Mouse (Mus musculus): ENCODE results near the gene Prkcg. TPM values are rescaled to one million over a fixed set of nuclear protein-coding genes. Genes with fewer than 3 reads are reported as not detected.

Prkcg gene
- total RNA-seq, 2 experiments from 2014 or later, result 0.36 to 1.1 TPM

DNA sequence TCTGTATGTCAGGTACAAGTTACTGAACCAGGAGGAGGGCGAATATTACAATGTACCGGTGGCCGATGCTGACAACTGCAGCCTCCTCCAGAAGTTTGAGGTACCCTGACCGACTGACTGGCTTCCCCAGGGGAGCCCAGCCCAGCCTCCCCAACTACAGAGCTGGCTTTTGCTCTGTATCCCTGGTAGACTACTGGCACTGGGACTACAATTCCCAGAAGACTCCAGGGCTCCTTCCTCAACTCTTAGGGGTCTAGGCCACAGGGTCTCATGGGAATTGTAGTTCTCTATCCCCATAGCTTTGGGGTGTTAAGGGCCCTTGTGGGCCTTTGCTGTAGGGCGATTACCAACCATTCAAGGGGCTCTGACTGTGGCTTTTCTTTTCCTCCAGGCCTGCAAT, 25.1 kb downstream of the Prkcg start:
- DNase-seq (ENCODE audit: low spot score in 2 of 2), result no peak

DNA sequence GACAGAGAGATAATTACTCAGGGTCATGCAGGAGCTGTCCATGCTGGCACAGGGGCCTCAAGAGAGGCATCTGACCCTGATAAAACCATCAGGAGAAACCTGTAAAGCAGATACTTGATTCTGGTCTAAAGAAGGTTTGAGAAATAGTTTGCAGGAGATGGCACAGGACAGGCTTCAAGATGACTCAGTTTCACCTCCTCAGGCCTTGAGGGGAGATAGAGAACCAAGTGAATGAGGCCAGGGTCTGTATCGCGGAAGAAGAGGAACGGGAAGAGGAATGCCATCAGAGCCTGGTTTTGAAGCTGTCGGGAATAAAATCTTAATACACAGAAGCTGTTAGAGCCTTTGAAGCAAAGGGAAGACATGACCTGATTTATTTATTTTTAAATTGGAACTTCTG, 28.7 kb downstream of the Prkcg start:
- no peak for DNase-seq (ENCODE audit: low spot score in 2 of 2)

DNA sequence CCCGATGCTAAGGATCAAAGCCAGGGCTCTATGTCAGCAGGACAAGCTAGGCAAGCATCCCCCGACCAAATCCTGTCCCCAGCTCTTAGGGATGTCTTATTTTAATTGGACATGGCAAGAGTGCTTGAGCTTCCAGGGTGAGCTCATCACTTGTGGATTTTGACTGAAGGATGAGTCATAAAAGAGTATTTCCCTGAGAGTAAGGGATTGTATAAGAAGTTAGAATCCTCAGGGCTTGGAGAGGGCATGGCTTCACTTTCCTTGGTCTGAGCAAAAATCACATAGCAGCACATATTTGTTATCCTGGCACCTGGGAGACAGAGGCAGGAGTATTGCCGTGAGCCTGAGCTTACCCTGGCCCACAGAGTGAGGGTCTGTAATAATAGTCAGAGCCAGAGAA, 31.9 kb downstream of the Prkcg start:
- no peak for DNase-seq (ENCODE audit: low spot score in 2 of 2)

DNA sequence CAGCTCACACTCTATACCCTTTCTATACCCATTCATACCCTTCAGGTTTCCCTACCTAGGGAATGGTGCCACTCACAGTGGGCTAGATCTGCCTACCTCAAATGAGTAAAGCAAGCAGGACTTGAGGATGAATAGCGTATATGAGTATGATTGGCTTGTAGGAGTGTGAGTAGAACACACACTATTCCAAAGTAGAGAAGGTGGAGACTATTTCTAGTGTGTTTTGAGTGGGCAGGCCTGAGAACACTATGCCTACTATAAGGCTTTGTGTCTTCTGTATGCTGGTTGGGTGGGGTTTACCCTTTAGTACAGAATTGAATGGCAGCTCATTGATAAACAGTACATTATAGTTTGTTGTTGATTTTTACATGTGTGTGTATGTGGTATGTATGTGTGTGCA, 34.8 kb downstream of the Prkcg start:
- DNase-seq (ENCODE audit: low spot score in 2 of 2), result no peak

DNA sequence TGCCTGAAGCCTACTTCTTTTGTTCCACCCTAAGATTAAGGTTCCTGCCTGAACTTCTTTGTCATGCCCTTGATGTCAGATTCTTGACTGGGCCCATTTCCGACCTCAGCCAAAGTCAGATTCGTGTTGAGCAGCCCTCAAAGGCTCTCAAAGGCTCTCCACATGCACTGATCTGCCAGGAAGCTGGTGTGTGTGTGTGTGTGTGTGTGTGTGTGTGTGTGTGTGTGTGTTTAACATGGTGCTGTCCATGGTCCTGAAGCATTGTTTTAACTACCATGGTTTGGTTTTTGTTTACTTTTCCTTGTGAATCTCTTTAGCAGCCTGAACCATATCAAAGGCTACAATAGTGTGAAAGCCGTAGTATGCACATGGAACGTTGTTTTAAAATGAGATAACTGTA, 39.0 kb downstream of the Prkcg start:
- no peak for DNase-seq (ENCODE audit: low spot score in 2 of 2)

GRCm38 (mm10) chr7:3329776-3330546, 41.0 kb downstream of the Prkcg start:
- DNase-seq (ENCODE audit: low spot score in 2 of 2), result peak; percentile 78 to 86

DNA sequence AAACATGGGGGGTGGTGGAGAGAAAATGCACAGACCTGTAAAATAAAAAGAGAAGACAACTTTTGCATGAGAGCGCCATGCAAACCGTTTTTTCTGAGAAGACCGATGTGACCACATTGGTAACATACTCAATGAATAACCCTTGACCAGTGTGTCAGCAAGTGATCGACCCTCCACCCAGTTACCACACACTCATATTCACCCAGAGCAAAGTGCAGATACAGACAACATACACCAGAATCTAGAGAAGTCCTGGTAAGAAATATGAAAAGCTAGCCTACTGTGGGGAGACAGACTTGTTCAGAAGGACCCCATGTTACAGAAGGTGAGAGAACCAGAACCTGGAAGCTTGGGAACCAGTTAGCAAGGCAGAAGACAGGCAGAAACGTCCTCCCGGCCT, 42.2 kb downstream of the Prkcg start:
- no peak for DNase-seq (ENCODE audit: low spot score in 2 of 2)

DNA sequence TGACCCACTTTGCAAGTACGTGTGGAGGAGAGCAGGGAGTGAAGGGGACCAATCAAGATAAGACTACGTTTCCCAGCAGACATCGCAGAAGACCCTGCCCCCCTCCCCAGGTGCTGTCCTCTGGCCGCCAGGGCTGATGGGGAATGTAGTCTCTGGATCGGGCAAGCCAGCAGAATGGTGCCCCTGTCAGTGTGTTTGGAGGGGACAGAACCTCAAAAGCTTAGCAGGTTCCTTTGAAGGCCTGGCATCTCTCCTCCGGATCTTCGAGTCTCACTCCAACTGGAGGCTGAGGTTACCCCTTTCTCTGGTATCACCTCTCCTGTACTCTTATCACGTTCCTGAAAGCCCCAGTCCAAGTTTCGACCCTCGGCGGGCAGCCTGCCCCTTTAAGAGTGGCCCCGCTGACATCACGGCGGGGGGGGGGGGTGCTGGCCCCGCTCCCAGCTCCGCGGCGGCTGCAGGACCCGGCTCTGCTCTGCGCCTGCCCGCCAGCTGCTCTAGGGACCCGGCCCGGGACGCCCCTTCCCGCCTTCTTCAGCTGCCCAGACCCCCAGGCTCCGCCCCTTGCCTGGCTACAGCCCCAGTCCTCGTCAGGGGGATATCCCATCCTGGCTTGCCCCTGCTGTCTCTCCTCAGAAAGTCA, 42.7 kb downstream of the Prkcg start:
- DNase-seq (ENCODE audit: low spot score in 2 of 2), result peak in 1 of 2 experiments; percentile 39

- DNase-seq (ENCODE audit: low spot score in 2 of 2), result no peak
These were observed 43.2 kb downstream of the Prkcg start for GRCm38 (mm10) chr7:3332224-3332615.

DNA sequence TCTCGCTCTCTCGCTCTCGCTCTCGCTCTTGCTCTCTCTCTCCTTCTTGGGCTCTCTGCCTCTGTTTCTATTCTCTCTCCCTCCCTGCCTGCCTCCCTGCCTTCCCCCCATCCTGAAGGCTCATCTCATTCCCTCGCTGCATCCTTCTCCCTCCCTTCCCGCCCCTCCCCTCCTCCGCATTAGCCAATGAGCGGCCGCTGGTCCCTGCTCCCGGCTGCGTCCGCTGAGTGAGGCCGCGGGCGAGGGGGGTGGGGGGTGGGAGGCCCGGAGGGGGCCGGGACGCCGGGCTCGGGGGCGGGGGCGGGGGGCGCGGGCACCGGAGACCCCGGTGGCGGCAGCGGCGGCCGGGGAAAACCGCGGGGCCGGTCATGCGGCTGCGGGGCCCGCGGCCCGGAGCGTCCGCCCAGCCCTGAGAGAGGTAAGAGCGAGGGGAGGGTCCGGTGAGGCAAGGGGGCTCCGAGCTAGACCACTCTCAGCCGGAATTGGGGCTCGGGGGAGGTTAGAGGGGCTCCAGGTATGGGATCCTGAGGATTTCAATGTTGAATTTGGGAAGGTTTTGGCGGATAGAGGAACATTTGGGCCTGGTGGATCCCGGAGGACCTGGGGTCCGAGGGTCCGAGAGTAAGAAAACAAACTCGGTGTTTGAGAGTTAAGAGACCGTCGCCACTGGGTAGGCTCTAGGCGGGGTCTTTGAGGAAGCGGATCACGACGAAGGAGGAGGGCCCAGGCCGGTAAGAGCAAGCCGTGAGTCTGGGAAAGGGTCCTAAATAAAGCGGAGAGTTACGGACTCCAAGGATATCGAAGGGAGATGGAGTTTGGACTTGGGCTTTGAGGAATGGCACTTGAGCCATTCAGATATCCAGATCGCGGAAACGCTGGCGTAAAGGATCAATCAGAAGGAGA, 43.9 kb downstream of the Prkcg start, which contains the start of gene Cacng7:
Gene Cacng7 (plus strand): TSS at position 337 of the 903 bp plus-strand sequence.
- no peak for DNase-seq (ENCODE audit: low spot score in 2 of 2)

- DNase-seq (ENCODE audit: low spot score in 2 of 2), result no peak
These were observed 44.6 kb downstream of the Prkcg start for GRCm38 (mm10) chr7:3333542-3333941.

DNA sequence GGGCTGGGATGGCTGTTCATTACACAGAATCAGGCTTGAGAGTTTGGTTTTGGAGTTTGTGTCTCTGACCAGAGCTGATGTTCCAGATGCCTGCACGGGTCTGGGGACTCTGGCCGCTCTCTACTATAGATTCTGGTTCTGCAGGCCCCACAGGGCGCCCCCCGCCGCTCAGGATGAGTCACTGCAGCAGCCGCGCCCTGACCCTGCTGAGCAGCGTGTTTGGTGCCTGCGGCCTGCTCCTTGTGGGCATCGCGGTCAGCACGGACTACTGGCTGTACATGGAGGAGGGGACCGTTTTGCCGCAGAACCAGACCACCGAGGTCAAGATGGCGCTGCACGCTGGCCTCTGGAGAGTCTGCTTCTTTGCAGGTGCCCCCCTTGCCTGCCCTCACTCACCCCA, 47.4 kb downstream of the Prkcg start:
- DNase-seq (ENCODE audit: low spot score in 2 of 2), result no peak

DNA sequence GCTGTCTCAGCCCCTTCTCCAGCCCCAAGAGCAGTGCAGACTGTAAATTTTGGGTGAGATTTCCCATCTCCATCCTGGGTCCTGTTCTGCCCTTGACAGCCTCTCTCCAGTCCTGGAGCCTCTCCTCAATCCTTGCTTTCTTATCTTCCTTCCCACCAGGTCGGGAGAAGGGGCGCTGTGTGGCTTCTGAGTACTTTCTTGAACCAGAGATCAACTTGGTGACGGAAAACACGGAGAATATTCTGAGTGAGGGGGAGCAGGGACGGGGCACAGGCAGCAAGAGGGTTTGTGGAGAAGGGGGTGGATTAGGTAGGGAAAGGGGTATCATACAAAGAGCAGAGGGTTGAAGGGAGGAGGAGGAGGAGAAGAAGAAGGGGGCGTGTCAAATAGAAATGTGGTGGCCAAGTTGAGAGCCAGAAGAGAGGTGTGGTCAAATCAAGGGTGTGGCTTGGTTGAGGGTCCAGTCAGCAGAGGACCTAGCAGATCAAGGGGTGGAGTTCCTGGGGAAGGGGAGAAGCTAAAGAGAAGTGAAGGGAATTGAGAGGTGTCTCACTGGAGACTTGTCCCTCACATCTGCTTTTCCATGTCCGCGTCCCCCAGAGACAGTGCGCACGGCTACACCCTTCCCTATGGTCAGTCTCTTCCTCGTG, 49.4 kb downstream of the Prkcg start:
- DNase-seq (ENCODE audit: low spot score in 2 of 2), result no peak

- DNase-seq (ENCODE audit: low spot score in 2 of 2), result no peak
These were observed 50.0 kb downstream of the Prkcg start for GRCm38 (mm10) chr7:3339010-3339409.

GRCm38 (mm10) chr7:3343861-3344260, 54.9 kb downstream of the Prkcg start:
- no peak for DNase-seq (ENCODE audit: low spot score in 2 of 2)

GRCm38 (mm10) chr7:3345301-3345700, 56.3 kb downstream of the Prkcg start:
- no peak for DNase-seq (ENCODE audit: low spot score in 2 of 2)

- no peak for DNase-seq (ENCODE audit: low spot score in 2 of 2)
These were observed 58.6 kb downstream of the Prkcg start for GRCm38 (mm10) chr7:3347366-3348287.

DNA sequence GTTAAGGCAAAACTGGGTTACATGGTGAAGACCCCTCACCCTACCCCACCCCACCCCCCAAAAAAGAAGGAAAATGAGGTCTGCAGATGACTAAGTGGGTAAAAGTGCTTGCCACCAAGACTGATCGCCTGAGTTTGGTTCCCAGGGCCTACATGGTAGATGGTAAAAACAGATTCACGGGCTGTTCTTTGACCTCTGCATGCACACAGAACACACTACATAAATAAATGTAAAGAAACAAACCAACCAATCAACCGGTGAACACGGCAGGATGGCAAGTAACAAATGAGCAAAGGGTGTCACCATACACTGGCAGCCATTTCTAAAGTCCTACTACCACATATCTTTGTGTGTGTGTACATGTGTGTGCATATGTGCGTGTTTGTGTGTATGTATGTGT, 59.3 kb downstream of the Prkcg start:
- no peak for DNase-seq (ENCODE audit: low spot score in 2 of 2)

- no peak for DNase-seq (ENCODE audit: low spot score in 2 of 2)
These were observed 60.8 kb downstream of the Prkcg start for GRCm38 (mm10) chr7:3349775-3350174.

DNA sequence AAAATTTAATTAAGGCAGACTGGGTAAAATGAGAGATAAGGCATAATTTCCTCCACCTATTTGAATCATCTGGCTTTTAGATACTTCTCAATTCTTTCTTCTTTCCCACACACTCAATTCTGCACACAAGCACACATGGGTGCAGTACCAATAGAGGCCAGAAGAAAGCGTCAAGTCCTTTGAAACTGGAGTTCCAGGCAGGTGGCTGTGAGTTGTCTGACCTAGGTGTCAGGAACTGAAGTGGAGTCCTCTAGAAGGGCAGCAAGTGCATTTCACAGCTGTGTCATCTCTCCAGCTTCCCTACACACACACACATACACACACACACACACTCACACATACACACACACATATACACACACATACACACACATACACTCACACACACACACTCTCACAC, 62.6 kb downstream of the Prkcg start:
- no peak for DNase-seq (ENCODE audit: low spot score in 2 of 2)

Data from adrenal gland, adult 18-20 months (tissue).